Mouse (Mus musculus) forebrain, embryonic 12.5 days (tissue): ENCODE data around the gene Slc37a1. TPM values are rescaled to one million over a fixed set of nuclear protein-coding genes. Genes with fewer than 3 reads are reported as not detected.
A peak's percentile ranks its signal among the peaks of the same experiment; 100 is the strongest.

ENCODE experiments used
- ATAC-seq: fragments of 200-750 bp; cut with Nextera tagmentation; 2 replicates; pipeline ENCODE4 v1.8.0; 2017; ENCODE audit warnings: moderate TSS enrichment; ENCODE audit not compliant: low FRiP score
- H3K27ac ChIP-seq: fragments of 300-500 bp; sonication (generic); 2 replicates; pipeline ENCODE4 v1.5.1; 2016; ENCODE audit warnings: mild to moderate bottlenecking
- H3K27me3 ChIP-seq: fragments of 300-500 bp; sonication (generic); 2 replicates; pipeline ENCODE4 v1.6.1; 2016; ENCODE audit warnings: mild to moderate bottlenecking
- H3K36me3 ChIP-seq: fragments of 300-500 bp; sonication (generic); replicated peaks from 2 replicates; pipeline ENCODE4 v1.6.1; 2016; ENCODE audit warnings: mild to moderate bottlenecking
- H3K4me1 ChIP-seq: fragments of 300-500 bp; sonication (generic); 2 replicates; pipeline ENCODE4 v1.6.1; 2016
- H3K4me2 ChIP-seq: fragments of 300-500 bp; sonication (generic); 2 replicates; pipeline ENCODE4 v1.6.1; 2016; ENCODE audit warnings: mild to moderate bottlenecking, moderate library complexity
- H3K4me3 ChIP-seq: fragments of 300-500 bp; sonication (generic); replicated peaks from 2 replicates; pipeline ENCODE4 v1.5.1; 2016; ENCODE audit warnings: mild to moderate bottlenecking
- H3K9ac ChIP-seq: fragments of 300-500 bp; sonication (generic); 2 replicates; pipeline ENCODE4 v1.6.1; 2016; ENCODE audit warnings: mild to moderate bottlenecking
- H3K9me3 ChIP-seq: fragments of 300-500 bp; sonication (generic); 2 replicates; pipeline ENCODE4 v1.6.1; 2016
- WGBS: fragments of 180-500 bp; shearing (Covaris S2); methylation state at CpG from one replicate; pipeline ENCODE4 v1.1.7; 2016; 5-methylcytosine and 5-hydroxymethylcytosine counted together
- polyA plus RNA-seq: library from polyadenylated mRNA; unstranded; fragments of >200 nt; fragmentation: Nextera tagmentation; extraction: Ambion mirVana; gene quantifications from 2 replicates; pipeline ENCODE4 v1.2.1, GENCODE M21; 2016

Gene Slc37a1
- polyA plus RNA-seq, result 9.4 and 10.7 TPM in 2 replicates

DNA sequence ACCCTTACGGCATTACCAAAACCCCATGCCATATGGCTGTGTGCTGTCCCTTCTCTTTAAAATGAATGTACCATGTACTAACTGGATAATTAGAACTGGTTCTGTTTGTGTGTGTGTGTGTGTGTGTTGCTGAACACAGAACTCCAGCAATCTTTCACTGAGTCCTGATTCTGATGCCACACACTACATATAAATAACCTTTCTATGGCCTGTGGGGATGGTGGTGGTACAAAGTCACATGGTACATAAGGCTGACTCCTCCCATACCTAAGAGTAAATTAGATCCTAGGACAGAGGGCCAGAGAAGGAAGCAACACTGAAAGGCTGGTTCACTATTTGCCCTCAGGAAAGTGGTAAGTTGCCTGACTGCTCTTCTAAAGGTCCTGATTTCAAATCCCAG lies at the start of gene Slc37a1:
Gene Slc37a1 (plus strand): TSS at position 301 of the 400 bp plus-strand sequence.
- Histone ChIP-seq H3K4me1 (peaks cover 16% of the 10 kb centered on the region), H3K4me3 (no peak within 1 kb of the TSS), H3K9me3 (no peaks in the 10 kb centered on the region), H3K4me2 (no peak within 1 kb of the TSS), H3K9ac (no peak within 1 kb of the TSS), H3K27ac (no peak within 1 kb of the TSS), H3K36me3 (no peaks in the 10 kb centered on the region), H3K27me3 (no peaks in the 10 kb centered on the region; the same call in 1 of the 2 replicates)
- WGBS, result 100% methylated on average over 1 of the region's 1 CpGs
- ATAC-seq, result no peak

DNA sequence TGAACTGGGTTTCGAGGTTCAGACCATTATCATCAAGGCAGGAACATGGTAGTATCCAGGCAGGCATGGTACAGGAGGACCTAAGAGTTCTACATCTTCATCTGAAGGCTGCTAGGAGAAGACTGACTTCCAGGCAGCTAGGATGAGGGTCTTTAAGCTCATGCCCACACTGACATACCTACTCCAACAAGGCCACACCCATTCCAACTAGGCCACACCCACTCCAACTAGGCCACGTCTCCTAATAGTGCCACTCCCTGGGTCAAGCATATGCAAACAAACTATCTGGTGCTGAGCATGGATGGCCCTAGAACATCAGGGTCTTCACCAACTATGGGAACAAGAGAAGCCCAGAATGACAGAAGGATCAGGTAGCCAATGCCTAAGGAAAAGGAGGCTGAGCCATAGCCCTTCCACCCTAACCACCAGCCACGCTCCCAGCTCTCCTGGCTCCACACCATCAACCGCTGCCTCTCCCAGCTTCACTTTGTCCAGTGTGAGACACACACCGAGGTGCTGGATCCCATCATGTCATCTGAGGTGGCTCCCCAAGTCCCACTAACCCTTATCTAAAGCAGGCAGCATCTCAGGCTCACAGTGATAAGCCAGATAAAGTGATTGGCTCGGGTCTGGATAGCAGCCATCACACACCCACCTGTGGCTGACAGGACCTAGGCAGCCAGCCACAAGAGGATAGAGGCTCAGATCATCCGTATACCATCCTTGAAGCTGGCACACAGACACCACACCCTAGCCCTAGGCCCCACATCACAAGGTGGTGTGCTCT lies 48.2 kb upstream of the Slc37a1 start:
- H3K4me2 ChIP-seq, result no peak overlapping the region
- 79% methylated on average over 7 of the region's 7 CpGs for WGBS
- H3K9me3 ChIP-seq, result no peaks in the 10 kb centered on the region
- H3K36me3 ChIP-seq, result no peaks in the 10 kb centered on the region
- no peak overlapping the region for H3K27ac ChIP-seq
- no peaks in the 10 kb centered on the region for H3K27me3 ChIP-seq
- no peak overlapping the region for H3K4me3 ChIP-seq
- no peak overlapping the region for H3K9ac ChIP-seq
- ATAC-seq, result no peak
- no peaks in the 10 kb centered on the region for H3K4me1 ChIP-seq

DNA sequence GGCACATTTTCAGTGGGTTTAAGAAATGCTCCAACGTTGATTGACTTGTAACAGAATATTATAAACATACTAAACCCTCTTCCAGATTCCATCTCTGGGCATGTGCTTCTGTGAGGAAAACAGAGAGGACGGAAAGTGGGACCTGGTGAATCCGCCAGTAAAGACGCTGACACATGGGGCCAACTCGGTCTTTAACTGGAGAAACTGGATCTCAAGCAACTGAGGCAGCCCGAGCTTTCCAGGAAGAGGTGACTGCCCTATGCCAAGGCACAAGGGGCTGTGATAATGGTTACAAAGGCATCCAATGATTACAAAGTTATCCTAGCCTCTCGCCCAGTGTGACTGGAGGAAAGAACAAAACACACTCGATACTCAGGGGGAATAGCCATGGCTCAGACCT lies 45.4 kb upstream of the Slc37a1 start:
- Histone ChIP-seq H3K36me3 (no peaks in the 10 kb centered on the region), H3K4me1 (no peaks in the 10 kb centered on the region), H3K4me3 (no peak overlapping the region), H3K4me2 (no peak overlapping the region), H3K27me3 (no peaks in the 10 kb centered on the region), H3K27ac (no peak overlapping the region), H3K9me3 (no peaks in the 10 kb centered on the region), H3K9ac (no peak overlapping the region)
- ATAC-seq, result no peak
- 91% methylated on average over 8 of the region's 8 CpGs for WGBS

DNA sequence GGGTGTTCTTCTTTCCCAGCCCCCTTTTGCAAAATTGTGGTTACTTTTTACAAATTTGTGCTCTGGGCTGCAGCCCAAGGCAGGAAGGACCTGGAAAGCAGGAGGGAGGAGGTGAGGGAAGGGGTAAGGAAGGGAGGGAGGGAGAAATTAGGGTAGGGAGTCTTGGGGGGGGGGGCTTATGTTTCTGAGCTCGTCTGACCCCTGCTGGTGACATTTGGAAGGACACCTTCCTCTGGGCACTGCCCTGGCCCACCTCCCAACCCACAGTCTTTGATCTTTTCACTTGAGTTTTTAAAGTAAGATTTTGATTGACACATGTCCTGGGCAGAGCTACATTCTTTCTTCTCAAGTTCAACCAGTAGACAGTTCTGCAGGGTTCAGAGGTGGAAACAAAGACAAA lies 43.8 kb upstream of the Slc37a1 start:
- no peak overlapping the region for H3K4me2 ChIP-seq

DNA sequence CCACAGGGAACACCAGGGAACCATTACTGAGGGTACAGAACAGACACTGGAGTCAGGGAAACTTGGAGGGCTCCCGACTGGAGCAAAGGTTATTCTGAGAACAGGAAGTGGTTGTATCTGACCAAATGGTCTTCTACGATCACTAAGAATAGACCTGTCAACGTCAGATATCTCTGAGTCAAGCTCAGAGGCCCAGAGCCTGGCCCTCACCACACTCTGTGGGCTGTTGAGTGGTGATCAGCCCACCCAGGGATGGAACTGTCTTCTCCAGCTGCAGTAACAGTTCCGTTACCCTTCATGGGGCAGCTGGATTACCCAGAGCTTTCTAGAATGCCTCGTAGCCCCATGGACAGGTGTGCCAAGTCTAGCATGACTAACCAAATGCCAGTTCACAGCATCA lies 41.3 kb upstream of the Slc37a1 start:
- Histone ChIP-seq H3K9ac (no peak overlapping the region), H3K9me3 (no peaks in the 10 kb centered on the region), H3K4me2 (no peak overlapping the region), H3K4me1 (no peaks in the 10 kb centered on the region), H3K4me3 (no peak overlapping the region), H3K27ac (no peak overlapping the region), H3K36me3 (no peaks in the 10 kb centered on the region), H3K27me3 (no peaks in the 10 kb centered on the region)
- no peak for ATAC-seq
- WGBS, result 82% methylated on average over 5 of the region's 5 CpGs

More for the DNA sequence above, 43.8 kb upstream of the Slc37a1 start:
- H3K27me3 ChIP-seq, result no peaks in the 10 kb centered on the region
- no peaks in the 10 kb centered on the region for H3K36me3 ChIP-seq
- no peak overlapping the region for H3K27ac ChIP-seq
- H3K4me1 ChIP-seq, result no peaks in the 10 kb centered on the region
- no peaks in the 10 kb centered on the region for H3K9me3 ChIP-seq
- H3K4me3 ChIP-seq, result no peak overlapping the region
- H3K9ac ChIP-seq, result no peak overlapping the region
- 20% methylated on average over 1 of the region's 1 CpGs for WGBS
- ATAC-seq, result no peak

DNA sequence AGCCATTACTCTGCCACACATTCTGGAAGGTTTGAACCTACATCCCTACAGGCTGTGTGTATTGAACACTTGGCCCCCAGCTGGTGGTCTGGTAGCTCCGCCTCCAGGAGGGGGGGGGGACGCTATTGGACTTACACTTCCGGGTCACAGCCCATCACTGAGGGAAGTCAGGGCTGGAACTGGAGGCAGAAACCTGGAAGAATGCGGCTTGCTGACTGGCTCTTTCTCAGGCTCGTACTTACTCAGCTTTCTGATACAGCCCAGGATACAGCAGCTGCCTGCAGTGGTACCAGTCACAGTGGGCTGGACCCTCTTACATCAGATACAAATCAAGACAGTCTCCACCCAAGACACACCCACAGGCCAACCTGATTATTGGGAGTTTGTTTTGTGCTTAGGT lies 39.4 kb upstream of the Slc37a1 start:
- H3K9me3 ChIP-seq, result no peaks in the 10 kb centered on the region
- H3K4me2 ChIP-seq, result no peak overlapping the region
- H3K4me3 ChIP-seq, result no peak overlapping the region
- H3K9ac ChIP-seq, result no peak overlapping the region
- ATAC-seq, result no peak
- H3K4me1 ChIP-seq, result no peaks in the 10 kb centered on the region
- WGBS, result 42% methylated on average over 5 of the region's 5 CpGs
- no peak overlapping the region for H3K27ac ChIP-seq
- no peaks in the 10 kb centered on the region for H3K27me3 ChIP-seq
- no peaks in the 10 kb centered on the region for H3K36me3 ChIP-seq

DNA sequence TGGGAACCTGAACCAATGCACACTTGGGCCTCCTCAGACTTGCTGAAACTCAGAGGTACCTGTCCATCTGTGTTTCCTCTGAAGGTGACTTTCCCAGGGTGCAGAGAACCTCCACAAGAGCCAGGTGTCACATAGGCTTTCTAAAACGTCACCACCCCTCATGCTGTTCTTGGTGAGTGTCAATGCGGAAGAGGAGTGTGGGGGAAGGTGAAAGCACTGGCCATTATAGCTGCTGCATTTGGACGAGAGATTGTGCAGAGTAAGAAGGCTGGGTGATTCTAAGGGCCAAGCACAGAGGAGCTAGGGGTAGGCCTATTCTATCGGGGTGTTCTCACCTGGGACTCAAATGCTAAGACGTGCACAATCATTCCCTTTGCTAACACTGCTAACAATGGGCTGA lies 32.6 kb upstream of the Slc37a1 start:
- Histone ChIP-seq H3K4me3 (no peak overlapping the region), H3K9ac (no peak overlapping the region), H3K27ac (no peak overlapping the region), H3K4me1 (0 out of 2 replicates have a peak, but pooled peaks cover 6% of the 10 kb centered on the region), H3K27me3 (peaks cover 3% of the 10 kb centered on the region; the same call in 1 of the 2 replicates), H3K9me3 (no peaks in the 10 kb centered on the region), H3K4me2 (no peak overlapping the region), H3K36me3 (no peaks in the 10 kb centered on the region)
- no peak for ATAC-seq
- WGBS, result 68% methylated on average over 5 of the region's 5 CpGs

DNA sequence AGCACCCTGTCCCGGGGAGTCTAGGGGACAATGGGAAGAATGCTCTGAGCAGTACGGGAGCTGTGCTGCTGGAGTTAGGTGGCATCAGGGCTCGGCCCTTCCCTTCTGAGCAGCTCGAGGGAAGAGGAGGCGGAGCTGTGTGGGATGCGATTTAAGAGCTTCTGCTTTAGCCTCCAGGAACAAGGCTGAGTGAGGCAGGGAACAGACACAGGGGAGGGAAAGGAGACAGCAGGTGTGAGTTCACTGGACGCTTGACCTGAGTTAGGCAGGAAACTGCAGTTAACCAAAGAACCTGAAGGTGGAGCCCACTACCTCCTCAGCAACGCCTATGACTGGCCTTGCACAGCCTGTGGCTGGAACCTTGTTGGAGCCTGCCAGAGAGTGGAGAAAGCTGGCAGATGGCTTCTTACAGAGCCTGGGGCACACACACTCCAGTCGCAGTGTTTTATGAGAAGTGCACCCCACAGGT lies 32.1 kb upstream of the Slc37a1 start:
- 9% methylated on average over 9 of the region's 9 CpGs for WGBS
- H3K36me3 ChIP-seq, result no peaks in the 10 kb centered on the region
- no peaks in the 10 kb centered on the region for H3K9me3 ChIP-seq
- H3K4me2 ChIP-seq, result no peak overlapping the region
- no peak overlapping the region for H3K9ac ChIP-seq
- H3K4me3 ChIP-seq, result no peak overlapping the region
- ATAC-seq, result peak; percentile 78
- peaks cover 3% of the 10 kb centered on the region; the same call in 1 of the 2 replicates for H3K27me3 ChIP-seq
- 0 out of 2 replicates have a peak, but pooled peaks cover 6% of the 10 kb centered on the region for H3K4me1 ChIP-seq
- no peak overlapping the region for H3K27ac ChIP-seq

DNA sequence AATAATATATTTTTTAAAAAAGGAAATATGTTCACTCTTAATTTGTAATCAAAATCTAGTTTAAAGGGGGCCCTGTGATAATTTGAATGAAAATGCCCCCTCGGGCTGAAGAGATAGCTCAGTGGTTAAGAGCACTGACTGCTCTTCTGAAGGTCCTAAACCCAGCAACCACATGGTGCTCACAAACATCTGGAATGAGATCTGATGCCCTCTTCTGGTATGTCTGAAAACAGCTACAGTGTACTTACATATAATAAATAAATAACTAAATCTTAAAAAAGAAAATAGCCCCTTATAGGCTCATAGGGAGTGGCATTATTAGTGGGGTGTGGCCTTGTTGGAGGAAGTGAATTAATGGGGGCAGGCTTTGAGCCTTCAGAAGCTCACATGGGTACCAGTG lies 29.4 kb upstream of the Slc37a1 start:
- 78% methylated on average over 1 of the region's 1 CpGs for WGBS

DNA sequence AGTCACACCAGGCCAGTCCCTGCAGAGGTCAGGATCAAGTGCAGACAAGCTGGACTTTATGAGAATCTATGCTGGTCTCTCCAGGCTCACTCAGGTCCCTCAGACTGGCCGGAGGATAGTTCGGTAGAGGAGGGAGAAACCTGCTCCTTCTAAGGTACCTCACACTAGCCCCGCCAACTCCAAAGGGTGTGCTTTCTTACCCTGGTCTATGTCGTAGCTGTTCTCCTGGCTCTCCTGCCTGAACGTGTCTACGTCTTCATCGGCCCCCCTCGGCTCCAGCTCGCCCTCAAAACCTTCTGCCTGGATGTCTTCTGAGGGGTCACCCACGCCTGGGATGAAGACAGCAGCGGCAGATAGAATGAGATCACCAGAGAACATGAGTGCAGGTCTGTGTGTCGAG lies 28.7 kb upstream of the Slc37a1 start:
- Histone ChIP-seq H3K4me2 (no peak overlapping the region), H3K9ac (no peak overlapping the region), H3K27me3 (no peaks in the 10 kb centered on the region), H3K27ac (no peak overlapping the region), H3K4me3 (no peak overlapping the region), H3K36me3 (no peaks in the 10 kb centered on the region), H3K4me1 (0 out of 2 replicates have a peak, but pooled peaks cover 6% of the 10 kb centered on the region), H3K9me3 (no peaks in the 10 kb centered on the region)
- WGBS, result 91% methylated on average over 12 of the region's 12 CpGs
- ATAC-seq, result no peak

More for the DNA sequence above, 29.4 kb upstream of the Slc37a1 start:
- H3K27ac ChIP-seq, result no peak overlapping the region
- no peak overlapping the region for H3K4me3 ChIP-seq
- no peak for ATAC-seq
- no peaks in the 10 kb centered on the region for H3K36me3 ChIP-seq
- H3K27me3 ChIP-seq, result peaks cover 3% of the 10 kb centered on the region; the same call in 1 of the 2 replicates
- H3K9ac ChIP-seq, result no peak overlapping the region
- H3K4me2 ChIP-seq, result no peak overlapping the region
- H3K4me1 ChIP-seq, result 0 out of 2 replicates have a peak, but pooled peaks cover 6% of the 10 kb centered on the region
- H3K9me3 ChIP-seq, result no peaks in the 10 kb centered on the region

DNA sequence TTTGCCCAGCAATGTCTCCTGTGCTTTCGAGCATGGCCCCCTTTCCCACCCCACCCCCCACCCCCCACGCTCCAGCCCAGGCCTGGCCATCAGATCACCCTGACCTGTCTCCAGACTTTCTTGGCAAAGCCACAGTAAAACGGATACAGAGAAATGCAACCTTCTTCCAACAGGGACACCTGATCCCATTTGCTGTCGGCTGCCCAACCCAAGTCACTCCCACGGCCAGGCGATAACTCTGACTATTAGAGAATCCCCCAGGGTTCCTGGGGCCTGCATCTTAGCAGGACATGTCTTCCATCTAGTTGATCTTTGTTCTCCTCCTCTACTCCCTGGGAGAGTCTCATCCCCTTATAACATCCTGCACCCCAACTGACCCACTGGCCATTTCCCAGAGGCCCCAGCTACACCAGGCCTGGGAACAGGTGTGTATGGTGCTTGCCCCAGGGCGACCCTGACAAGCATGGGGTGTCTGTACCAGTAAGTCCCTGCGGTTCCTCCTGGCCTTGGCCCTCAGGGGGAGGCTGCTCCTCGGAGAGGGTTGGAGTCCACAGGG lies 28.2 kb upstream of the Slc37a1 start:
- Histone ChIP-seq H3K4me2 (no peak overlapping the region), H3K4me3 (no peak overlapping the region), H3K36me3 (no peaks in the 10 kb centered on the region), H3K4me1 (0 out of 2 replicates have a peak, but pooled peaks cover 6% of the 10 kb centered on the region), H3K9ac (no peak overlapping the region), H3K27me3 (no peaks in the 10 kb centered on the region), H3K9me3 (no peaks in the 10 kb centered on the region), H3K27ac (no peak overlapping the region)
- WGBS, result 86% methylated on average over 9 of the region's 9 CpGs
- ATAC-seq, result no peak

DNA sequence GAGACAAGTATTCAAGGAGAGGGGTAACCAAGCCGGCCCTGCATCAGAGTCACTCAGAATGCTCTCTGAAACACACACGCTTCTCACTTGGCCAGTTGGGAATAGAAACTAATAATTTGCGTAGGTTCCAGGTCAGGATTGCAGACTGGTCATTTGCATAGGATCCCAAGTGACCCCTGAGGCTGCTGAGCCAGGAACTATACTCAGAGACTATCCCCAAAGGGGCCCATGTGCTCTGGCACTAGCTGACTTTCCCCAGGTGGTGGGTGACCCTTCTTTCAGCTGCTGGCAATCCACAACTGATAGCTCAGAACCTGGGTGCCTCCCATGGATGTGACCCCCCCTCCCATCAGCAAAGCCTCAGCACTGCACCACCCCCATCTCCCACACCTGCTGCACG lies 27.4 kb upstream of the Slc37a1 start:
- no peak overlapping the region for H3K27ac ChIP-seq
- H3K9ac ChIP-seq, result no peak overlapping the region
- H3K27me3 ChIP-seq, result no peaks in the 10 kb centered on the region
- no peaks in the 10 kb centered on the region for H3K9me3 ChIP-seq
- WGBS, result 80% methylated on average over 4 of the region's 4 CpGs
- H3K4me3 ChIP-seq, result no peak overlapping the region
- ATAC-seq, result no peak
- 0 out of 2 replicates have a peak, but pooled peaks cover 4% of the 10 kb centered on the region for H3K4me1 ChIP-seq
- H3K36me3 ChIP-seq, result no peaks in the 10 kb centered on the region
- no peak overlapping the region for H3K4me2 ChIP-seq
